Mouse (Mus musculus): Measurements from ENCODE around the gene Gm20604. TPM values are rescaled to one million over a fixed set of nuclear protein-coding genes. Genes with fewer than 3 reads are reported as not detected.

The Gm20604 gene
- 6.3 and 6.4 TPM in 2 replicates for total RNA-seq (2021)
- long read RNA-seq, transcript Gm20604-201 (2 exons, 2,795 nt), result major isoform, 14 of 14 reads
- long read RNA-seq, partial matches to known transcripts, result 0 of 14 reads
- long read RNA-seq, other reads (novel, unspliced or antisense), result 0 of 14 reads

DNA sequence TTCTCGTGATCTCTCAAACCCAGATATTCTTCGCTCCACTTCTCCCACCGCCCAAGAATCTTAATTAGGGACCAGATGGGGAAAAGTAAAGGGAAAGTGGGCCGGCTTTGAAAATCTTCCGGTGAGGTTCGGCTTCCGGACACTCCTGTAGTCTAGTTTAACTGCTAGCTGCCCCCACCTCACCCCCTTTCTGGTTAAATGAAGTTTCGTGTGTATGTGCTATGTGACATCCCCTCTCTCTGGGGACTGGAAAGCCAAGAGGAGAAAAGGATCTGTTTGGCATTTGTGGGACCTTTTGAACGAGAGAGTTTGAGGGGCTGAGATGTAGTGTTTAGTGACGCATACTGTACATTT, at the start of gene Gm20604:
TSS of gene Gm20604 (minus strand) at position 270 of the 354 bp plus-strand sequence.
- DNase-seq, result no peak

DNA sequence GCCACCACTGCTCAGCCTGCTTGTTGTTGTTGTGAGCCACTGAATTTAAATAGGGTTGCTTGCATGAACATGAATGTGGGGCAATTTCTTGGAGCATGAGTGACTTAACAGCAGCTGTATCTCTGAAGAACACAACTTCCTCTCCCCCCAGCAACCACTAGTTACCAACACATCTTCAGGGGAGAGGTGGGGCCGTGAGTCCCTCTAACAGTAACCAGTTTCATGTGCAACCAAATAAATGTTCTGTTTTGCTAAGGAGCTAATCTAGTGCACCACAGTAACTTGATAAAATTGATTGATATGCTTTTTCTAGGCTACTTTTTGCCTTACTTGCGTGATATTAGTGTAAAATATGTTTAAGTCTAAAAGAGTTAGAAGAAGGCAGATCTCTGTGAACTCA, 41.1 kb upstream of the Gm20604 start:
- DNase-seq, result no peak

DNA sequence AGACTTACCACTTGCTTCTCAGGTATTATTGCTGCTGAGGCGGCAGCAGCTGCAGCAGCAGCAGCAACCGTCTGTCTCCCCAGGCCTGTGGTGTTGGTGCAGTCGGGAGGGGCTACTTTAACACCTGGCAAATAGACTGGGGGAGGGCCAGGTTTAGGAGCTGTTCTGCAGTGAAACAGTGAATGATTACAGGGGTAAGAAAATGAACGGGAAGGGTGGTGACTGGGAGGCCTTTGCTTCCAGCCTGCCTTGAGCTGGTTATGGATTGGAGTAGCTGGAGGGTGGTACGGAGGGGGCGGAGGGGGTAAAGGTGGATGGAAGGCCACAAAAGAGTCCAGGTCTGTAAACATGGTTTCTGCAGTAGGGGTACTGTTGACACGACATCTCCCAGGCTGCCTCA, 29.5 kb upstream of the Gm20604 start:
- no peak for DNase-seq

DNA sequence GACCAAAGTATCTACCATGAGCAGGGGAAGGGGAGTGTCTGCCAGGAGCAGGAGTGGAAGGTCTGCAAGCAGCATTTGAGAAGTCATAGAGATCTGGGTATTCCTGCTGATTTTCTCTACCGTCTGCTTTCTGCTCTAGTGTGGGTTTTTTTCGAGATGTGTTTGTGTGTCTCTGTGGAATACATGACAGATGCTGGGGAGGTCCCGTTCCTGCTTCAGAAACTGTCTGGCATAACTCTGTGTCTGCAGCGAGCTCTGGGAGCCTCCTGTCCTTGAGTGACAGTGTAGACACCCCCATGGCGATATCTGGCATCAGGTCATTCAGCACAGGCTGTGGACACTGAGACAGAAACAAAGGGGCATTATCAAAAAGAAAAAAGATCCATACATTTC, 27.1 kb upstream of the Gm20604 start:
- DNase-seq, result no peak

DNA sequence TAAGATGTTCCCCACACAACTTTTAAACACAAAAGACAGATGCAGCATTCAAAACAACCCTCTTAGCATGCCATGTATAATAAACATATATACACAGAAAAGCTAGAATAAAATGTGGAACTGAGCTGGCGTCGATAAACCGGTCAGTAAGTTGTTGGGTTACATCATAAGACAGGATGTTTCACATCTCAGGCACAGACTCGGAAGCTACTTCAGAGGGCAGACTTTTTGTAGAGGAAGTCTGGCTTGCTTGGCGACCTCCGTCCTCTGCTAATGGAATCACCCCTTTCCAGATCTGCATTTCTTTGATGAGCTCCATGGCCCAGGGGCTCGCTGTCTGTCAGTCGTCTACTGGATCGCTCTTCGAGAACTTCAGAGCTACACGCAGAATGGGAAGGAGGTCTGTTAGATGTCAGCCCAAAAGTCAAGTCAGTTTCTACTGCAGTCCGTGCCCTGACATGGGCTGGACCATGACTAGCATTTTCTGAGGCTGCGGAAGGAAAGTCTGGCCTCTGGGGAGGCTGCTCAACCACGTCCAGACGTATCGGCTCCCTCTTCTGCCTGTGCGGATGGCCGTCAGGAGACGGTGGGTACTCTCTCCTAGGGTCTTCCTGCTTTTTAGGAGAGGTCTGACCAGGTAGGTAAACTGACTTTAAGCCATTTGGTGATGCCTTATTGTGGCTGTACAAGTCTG, 26.6 kb upstream of the Gm20604 start:
- no peak for DNase-seq

DNA sequence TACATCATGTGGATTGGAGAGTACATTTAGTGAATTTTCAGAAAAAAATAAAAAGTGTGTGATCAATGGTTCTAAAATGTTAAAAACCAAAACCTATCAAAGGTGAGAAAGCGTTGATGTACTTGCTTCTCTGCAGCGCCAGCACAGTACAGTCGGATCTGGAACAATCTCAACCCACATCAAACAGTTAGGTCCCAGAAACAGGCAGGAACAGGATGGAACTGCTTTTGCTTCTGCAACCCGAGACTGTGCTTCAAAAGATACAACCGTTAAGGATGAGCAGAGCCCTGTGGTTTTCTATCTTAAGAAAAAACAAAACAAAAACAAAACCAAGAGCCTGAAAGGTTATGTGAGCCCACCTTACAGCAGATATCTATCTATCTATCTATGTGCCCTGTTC, 24.4 kb upstream of the Gm20604 start:
- no peak for DNase-seq

DNA sequence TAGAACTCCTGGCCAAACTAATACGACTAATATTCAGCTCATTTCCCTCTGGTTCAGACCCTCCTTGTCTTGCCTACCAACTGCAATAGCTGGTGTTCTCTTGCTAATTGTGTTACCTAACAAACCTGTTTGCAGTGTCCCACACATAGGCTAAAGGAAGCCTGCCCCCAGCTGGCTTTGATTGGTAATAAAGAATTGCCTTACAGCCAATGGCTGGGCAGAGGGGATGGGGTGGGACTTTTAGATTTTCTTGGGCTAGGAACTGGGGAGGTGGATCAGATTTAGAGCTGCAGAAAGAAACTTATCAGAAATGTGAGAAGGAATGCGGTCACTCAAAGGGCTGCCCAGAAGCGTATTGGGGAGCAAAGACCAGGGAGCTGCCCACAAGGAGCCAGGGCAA, 21.0 kb upstream of the Gm20604 start:
- DNase-seq, result no peak

DNA sequence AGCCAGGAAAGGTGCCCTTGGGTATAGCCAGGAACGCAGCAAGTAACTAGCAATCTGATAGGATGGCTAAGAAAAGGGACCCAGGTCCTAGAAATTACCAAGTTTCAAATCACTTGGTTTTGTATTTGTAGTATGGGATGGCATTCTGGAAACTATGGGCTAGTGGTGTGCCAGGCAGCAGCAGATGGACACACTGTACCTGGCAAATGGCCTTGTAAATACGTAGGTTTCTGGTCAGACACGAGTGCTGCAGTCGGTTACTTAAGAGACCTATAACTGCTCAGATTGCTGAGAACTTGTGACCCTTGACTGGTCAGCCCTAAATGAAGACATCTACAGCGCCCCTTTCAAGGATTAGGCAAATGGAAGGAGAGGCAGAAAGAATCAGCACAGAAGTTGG, 19.7 kb upstream of the Gm20604 start:
- no peak for DNase-seq

DNA sequence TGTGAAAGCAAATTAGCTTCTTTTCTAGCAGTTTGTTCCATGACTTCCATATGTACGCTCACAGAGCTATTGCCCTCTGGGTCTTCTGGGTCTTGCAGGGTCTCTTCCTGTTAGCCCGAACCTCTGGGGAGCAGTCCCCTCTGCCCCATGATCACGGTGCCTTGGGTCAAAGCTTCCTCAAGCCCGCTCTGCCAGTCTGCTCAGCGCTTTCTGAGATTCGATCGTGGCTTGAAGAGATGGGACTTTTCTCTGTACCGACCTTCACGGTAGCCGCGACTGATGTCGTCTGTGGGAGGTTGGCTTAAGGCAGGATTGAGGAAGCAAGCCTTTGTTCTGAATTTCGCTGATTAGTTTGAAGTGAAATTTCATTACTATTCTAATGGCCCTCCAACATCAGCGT, 17.6 kb upstream of the Gm20604 start:
- DNase-seq, result no peak

DNA sequence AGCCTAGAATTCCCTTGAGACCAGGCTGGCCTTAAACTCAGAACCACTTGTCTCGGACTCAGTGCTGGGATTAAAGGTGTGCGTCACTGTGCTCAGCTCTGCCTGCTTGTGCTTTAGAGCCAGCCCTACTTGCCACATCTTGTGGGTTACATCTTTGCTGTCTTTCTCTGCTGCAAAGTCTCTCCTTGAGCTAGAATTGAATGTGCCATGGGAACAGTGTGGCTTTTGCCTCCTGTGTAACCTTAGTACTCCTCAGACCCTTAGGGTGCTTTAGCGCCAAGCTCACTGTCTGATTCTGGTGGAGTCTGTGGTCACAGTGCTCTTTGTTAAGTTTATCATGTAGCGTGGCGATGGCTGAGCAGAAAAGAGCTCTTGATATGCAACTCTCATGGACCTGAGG, 14.2 kb upstream of the Gm20604 start:
- no peak for DNase-seq

DNA sequence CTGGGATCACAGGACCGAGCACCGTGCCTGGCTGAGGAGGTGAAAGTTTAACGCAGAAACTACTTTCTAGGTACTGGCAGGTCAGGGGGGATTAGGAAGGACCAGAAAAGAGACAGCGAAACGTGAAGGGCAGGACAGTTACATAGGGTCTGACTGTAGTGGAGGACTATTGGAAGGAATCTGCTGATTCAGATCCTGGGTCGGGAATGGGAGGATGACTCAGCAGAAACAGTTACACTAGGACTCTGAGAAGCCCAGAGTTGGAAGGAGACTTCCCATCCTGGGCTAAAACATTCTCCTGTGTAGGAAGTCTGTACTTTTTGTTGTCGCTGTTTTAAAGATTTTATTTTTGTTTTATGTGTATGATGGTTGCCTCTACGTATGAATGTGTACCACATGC, 13.1 kb upstream of the Gm20604 start:
- no peak for DNase-seq

DNA sequence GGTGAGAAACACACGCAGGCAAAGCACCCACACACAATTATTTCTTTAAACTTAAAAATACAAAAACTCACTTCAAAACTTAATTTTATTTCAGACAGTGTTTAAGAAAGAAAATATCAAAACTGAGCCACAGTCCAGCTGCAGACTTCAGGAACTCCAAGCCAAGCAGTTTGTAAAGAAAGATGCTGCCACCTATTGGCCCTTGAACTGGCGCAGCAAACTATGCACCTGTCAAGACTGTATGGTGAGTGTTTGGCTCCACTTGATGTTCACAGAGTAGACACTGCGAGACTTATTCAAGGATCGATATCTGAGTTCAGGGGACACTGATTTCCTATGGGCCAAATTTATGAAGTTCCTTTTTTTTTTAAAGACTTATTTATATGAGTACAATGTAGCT, 10.5 kb upstream of the Gm20604 start:
- no peak for DNase-seq

DNA sequence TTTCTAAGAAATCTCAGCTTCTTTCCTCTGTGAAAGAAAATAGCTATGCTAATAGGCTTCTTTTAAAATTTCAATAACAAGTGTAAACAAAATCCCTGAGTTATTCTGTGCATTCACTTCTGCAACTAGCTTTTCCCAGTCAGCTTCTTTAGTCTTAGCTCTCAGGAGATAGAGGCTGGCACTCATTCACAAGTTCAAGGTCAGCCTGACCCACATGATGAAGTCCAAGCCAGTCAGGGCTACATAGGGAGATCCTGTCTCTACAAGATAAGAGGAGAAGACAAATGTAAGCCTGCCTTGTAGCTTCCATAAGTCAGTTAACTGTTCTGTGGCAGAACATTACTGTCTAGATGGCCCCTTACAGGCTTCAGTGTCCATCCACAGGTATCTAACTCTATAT, 5.2 kb upstream of the Gm20604 start:
- peak; percentile 39 for DNase-seq

DNA sequence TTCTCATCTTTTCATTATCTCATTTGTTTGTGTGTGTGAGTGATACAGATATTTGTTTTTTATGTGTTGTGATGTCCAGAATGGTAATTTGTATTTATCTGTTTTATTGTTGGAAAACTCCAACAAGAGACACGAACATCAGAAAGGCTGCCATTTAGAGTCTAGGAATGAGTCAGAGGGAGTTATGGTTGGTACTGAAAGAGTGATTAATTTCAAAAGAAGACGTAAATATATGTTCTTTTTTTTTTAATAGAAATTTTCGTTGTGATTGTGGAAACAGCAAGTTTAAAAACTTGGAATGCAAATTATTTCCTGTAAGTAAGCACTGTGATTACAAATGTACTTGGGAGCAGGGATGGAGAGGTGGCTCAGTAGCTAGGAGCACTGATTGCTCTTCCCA, 3.2 kb upstream of the Gm20604 start:
- DNase-seq, result no peak

DNA sequence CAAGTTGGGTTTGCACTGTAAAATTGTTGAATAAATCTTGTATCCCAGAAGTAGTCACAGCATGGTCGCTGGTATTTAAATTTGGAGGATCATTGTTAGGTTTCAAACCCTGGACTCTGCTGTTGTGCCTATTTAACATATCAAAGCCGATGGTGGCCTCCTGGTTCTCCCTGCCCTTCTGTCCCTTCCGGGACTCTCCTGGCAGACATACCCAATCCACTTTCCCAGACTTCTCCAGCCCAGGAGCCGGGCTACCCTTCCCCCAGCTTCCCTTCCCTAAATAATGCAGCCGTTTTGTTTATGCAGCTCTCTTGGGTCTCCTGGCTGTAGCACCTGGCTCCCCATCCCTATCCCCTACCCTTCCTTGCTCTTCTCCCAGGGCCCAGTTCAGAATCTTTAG, 464 bp upstream of the Gm20604 start:
- no peak for DNase-seq

DNA sequence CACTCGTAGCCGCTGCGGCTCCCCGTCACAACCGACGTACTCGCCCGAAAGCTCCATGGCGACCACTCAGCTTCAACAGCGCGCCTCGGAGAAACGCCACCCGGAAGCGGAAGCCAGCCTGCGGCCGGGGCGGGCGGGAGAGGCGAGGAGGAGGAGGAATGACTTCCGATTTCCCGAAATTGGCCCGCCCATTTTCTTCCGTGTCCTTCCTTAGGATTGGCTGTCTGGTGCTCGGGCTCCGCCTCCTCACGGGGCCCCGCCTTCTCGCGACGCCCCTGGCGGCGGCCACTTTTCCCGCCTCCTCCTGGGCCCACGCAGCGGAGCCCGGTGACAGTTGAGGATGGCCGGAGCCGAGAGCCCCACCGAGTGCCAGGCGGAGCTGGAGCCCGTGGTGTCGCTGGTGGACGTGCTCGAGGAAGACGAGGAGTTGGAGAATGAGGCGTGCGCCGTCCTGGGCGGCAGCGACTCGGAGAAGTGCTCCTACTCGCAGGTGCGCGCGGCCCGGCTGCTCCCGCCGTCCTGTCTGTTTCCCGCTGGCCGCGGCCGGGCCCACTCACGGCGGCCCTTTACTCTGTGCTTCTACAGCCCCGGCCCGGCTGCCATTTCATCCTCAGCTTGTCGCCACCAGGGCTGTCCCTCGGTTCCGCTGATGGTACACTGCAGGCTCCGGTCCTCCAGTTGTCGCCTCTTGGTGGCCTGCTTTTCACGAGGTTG, 626 bp downstream of the Gm20604 start, which contains the start of the genes Gm28051, Gon7 and Ubr7:
TSS of gene Gm28051 (minus strand) at position 77 of the 714 bp plus-strand sequence.
TSS of gene Gon7 (minus strand) at position 115 of the 714 bp plus-strand sequence.
TSS of gene Ubr7 (plus strand) at position 279 of the 714 bp plus-strand sequence.
- DNase-seq, result peak; percentile 94

DNA sequence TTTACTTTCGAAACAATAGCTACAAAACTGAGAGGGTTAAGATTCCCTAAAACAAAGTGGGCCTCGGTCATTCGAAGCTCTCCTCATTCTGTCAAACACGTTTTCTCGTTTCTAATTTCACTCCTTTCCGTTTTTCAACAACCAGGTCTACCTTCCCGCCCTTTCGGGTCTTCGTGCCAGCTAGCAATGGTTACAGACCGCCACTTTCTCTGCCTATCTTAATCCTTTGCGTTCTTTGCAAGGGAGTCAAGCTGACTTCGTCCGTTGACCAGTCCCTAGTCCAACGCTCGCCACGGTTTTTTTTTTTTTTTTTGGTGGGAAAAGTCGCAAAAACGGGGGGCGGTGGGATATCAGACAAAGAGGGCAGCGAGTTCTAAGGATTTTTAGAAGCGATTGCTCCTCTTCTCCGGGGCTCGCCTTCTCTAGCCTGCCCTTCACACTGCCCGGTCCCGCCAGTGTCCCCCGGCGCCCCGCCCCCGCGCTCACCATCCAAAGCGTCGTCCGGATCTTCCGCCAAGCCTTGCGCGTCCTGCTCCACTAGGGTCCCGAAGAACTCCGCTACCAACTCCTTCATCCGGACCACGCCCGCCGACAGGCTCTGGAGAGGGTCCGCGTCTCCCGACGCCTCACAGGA, 1.3 kb downstream of the Gm20604 start:
- DNase-seq, result peak; percentile 87

DNA sequence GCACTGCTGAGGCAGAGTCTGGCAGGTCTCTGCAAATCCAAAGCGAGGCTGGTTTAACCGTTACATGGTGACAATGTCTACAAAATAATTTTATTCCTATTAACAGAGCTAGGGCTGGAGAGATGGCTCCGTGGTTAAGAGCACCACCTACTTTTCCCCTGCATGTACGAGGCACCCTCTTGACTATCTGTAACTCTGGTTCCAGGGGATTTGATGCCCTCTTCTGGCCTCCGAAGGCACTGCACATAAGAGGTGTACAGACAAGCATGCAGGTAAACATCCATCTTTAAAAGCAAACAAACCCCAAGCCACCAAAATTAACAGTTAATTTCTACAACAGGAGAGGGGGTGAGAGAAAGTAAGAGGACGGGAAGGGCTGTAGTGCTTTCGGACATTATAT, 2.2 kb downstream of the Gm20604 start:
- DNase-seq, result no peak

DNA sequence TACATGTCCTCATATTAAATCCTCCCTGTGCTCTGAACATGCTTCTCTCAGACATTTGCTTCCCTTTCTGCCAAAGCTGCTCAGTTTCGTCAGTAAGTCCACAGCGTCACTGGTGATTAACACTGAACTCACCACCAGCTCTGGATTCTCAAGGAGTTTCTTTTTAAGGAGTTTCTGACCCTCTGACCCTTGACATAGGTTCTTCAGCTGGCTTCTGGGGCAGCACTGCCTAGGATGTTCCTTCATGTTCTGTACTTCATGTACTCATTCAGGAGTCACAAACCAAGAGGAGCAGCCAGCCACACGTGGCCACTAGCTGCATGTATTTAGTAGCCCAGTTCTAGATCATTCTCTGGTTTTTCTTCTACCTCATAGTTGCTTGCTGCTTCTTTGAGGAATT, 10.2 kb downstream of the Gm20604 start:
- DNase-seq, result no peak

DNA sequence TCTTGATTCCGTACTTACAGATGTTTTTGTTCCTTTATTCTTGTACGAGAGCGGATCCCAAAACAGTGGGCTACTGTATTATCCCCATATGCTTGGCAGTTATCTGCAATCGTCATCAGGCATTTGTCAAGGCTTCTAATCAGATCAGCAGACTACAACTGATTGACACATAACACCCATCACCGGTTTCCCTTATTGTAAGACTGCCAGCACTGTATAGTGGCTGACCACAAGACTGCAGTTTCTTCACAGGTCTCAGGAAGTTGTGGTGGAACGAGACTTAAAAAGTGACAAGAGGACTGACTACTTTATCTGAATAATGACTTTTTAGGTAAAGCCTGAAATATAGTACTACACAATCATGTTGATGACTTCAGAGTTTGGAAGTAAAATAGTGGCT, 13.6 kb downstream of the Gm20604 start:
- no peak for DNase-seq

DNA sequence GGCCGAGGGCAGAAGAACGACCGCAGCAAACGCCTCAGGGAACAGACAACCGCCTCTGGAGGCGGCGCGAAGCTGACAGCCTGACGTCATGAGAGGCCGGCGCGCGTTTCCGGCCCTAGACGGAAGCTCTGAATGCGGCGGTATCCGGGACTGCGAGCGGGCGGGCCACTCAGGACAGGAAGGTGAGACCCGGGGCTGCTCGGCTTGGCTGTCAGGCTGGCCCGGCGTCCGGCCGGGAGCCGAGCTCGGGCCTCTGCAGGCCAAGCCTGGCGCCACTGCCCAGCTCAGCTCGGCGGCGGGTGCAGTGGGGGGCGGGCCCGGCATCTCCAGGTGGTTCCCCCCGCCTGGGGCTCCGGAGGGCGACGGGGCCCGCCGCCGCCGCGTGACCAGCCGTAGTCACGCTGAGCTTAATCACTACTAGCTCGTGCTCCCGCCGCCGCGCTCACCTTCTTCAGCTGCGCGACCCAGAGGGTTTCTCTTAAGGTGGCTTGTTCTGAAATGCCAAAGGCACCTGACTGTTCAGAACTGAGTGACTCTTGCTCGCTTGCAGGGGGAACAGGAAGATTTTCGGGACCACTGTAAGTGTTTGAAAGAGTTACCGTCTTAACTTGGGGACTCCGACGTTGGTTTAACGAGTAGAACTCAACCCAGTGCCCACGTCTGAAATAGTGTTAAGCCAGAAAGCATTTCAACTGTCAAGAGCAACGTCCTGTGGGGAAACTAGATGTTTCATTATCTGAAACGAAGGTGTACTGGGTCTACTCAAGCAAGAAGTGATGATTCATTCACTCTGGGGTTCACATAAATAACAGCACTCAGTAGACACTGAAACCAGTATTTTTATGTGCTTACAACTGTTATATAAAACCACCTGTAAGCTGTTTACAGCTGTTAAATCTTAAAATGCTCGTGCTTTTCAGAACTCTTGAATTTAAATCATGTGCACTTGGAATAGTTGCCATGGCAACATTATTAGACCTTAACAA, 14.6 kb downstream of the Gm20604 start, which contains the start of the genes Moap1 and Tmem251:
TSS of gene Moap1 (minus strand) at position 73 of the 986 bp plus-strand sequence.
TSS of gene Tmem251 (plus strand) at position 174 of the 986 bp plus-strand sequence.
- peak; percentile 92 for DNase-seq

Data from adrenal gland, postnatal 25 days (tissue).